Comparison of ENCODE assay signal across 33 mouse cellular contexts in genomic region chr9:62263652-62264051, GRCm38 (mm10). TPM values are rescaled to one million over a fixed set of nuclear protein-coding genes. Genes with fewer than 3 reads are reported as not detected.
DNase-seq lines count a peak whose midpoint lies in the region; ATAC-seq and TF ChIP-seq lines count a peak whose summit lies in the region.
"Had no signal": no experiment of that assay in that cellular context is flagged by ENCODE, and none has a peak within 500 bp of the region (broad histone marks: within the 10 kb centered on the region; RNA-seq: fewer than 3 reads in every experiment).

No protein-coding gene starts in this region.

- DNase-seq in adrenal gland, adult 2 months = peak; percentile 24
- no peak for DNase-seq in adrenal gland, adult 18-20 months (ENCODE audit: low spot score in 2 of 2)
- DNase-seq in lung, postnatal 0 days (ENCODE audit: low spot score) = no peak
- no peak for DNase-seq in lung, adult 18-20 months
- peak; percentile 76 for DNase-seq in ZHBTc4 (ENCODE audit: low read depth, low spot score)
- no peak for DNase-seq in embryonic facial prominence, embryonic 10.5 days (ENCODE audit: low spot score)
- DNase-seq: adrenal gland, postnatal 10 days; cerebellum, adult 11-12 months; cerebellum, adult 8-10 months; cerebellum, postnatal 10 days; cerebellum, postnatal 36 days; embryo, embryonic 11 days; gastrocnemius, postnatal 10 days; gastrocnemius, postnatal 36 days; heart, postnatal 36 days; kidney, adult 11 months had no signal

- H3K9me3 ChIP-seq in lung, postnatal 0 days (ENCODE audit: low read length) = no peaks in the 10 kb centered on the region
- peaks cover 4% of the 10 kb centered on the region; the same call in 1 of the 2 replicates for H3K9me3 ChIP-seq in embryonic facial prominence, embryonic 10.5 days
- H3K9me3 ChIP-seq: forebrain, embryonic 10.5 days; intestine, embryonic 15.5 days had no signal

- H3K27me3 ChIP-seq in lung, postnatal 0 days (replicated peaks; ENCODE audit: insufficient read depth, low read length) = no peaks in the 10 kb centered on the region
- no peaks in the 10 kb centered on the region for H3K27me3 ChIP-seq in embryonic facial prominence, embryonic 10.5 days (replicated peaks; ENCODE audit: low read depth, poor library complexity, severe bottlenecking)
- H3K27me3 ChIP-seq: forebrain, embryonic 13.5 days; hindbrain, embryonic 13.5 days; intestine, embryonic 15.5 days had no signal

- peak; percentile 46; the same call in 1 of the 2 replicates for ATAC-seq in lung, postnatal 0 days
- ATAC-seq: forebrain, embryonic 13.5 days; forebrain, embryonic 16.5 days; hindbrain, embryonic 16.5 days; intestine, embryonic 15.5 days had no signal

- H3K27ac ChIP-seq in lung, postnatal 0 days (ENCODE audit: low read length) = no peak overlapping the region
- no peak overlapping the region for H3K27ac ChIP-seq in embryonic facial prominence, embryonic 10.5 days (replicated peaks)
- H3K27ac ChIP-seq: forebrain, embryonic 10.5 days; forebrain, embryonic 13.5 days; hindbrain, embryonic 10.5 days; hindbrain, embryonic 13.5 days; intestine, embryonic 15.5 days had no signal

- no peak for TF ChIP-seq CTCF in lung, postnatal 0 days (IDR thresholded peaks at IDR 0.05)

- no peak overlapping the region for H3K9ac ChIP-seq in lung, postnatal 0 days (replicated peaks; ENCODE audit: low read depth)
- H3K9ac ChIP-seq: forebrain, embryonic 13.5 days; hindbrain, embryonic 13.5 days; intestine, embryonic 15.5 days had no signal

- H3K4me1 ChIP-seq in lung, postnatal 0 days (ENCODE audit: insufficient read depth, low read depth, low read length) = no peaks in the 10 kb centered on the region
- peaks cover 2% of the 10 kb centered on the region; the same call in 1 of the 2 replicates for H3K4me1 ChIP-seq in embryonic facial prominence, embryonic 10.5 days
- H3K4me1 ChIP-seq: forebrain, embryonic 10.5 days; forebrain, embryonic 13.5 days; hindbrain, embryonic 13.5 days; intestine, embryonic 15.5 days had no signal

- no peak overlapping the region for H3K4me3 ChIP-seq in lung, postnatal 0 days (ENCODE audit: low read depth, low read length)
- no peak overlapping the region for H3K4me3 ChIP-seq in embryonic facial prominence, embryonic 10.5 days
- H3K4me3 ChIP-seq: forebrain, embryonic 10.5 days; forebrain, embryonic 13.5 days; hindbrain, embryonic 10.5 days; hindbrain, embryonic 13.5 days; intestine, embryonic 15.5 days had no signal

- TF ChIP-seq EP300 in lung, postnatal 0 days (IDR thresholded peaks at IDR 0.05) = no peak

- no peaks in the 10 kb centered on the region for H3K36me3 ChIP-seq in lung, postnatal 0 days (ENCODE audit: insufficient read depth, low read length)
- no peaks in the 10 kb centered on the region for H3K36me3 ChIP-seq in embryonic facial prominence, embryonic 10.5 days (replicated peaks)
- H3K36me3 ChIP-seq: forebrain, embryonic 10.5 days; hindbrain, embryonic 10.5 days; hindbrain, embryonic 13.5 days; intestine, embryonic 15.5 days had no signal

- 54% methylated on average over 5 of the region's 5 CpGs for WGBS in lung, postnatal 0 days
- WGBS in embryonic facial prominence, embryonic 10.5 days = 57% methylated on average over 5 of the region's 5 CpGs

- H3K4me2 ChIP-seq in lung, postnatal 0 days (replicated peaks; ENCODE audit: low read depth, low read length) = no peak overlapping the region
- H3K4me2 ChIP-seq: forebrain, embryonic 13.5 days; heart, embryonic 11.5 days; hindbrain, embryonic 13.5 days; intestine, embryonic 15.5 days had no signal

RNA-seq across cellular contexts. Expression of gene Spesp1, which starts 18.4 kb away (rescaled TPM):
- not detected for total RNA-seq in adrenal gland, adult 2 months (2021)
- polyA plus RNA-seq in adrenal gland, adult 2 months (2012; rRNA removed) = not detected in 2 replicates
- not detected for total RNA-seq in adrenal gland, adult 18-20 months (2021)
- not detected in 2 replicates for polyA plus RNA-seq in lung, postnatal 0 days (2015; fragmentation: Nextera tagmentation; extraction: Ambion mirVana)
- polyA plus RNA-seq in embryonic facial prominence, embryonic 10.5 days (2016; fragmentation: Nextera tagmentation; extraction: Ambion mirVana) = not detected in 2 replicates
- total RNA-seq: adrenal gland, postnatal 10 days; gastrocnemius, adult 18-20 months; gastrocnemius, postnatal 10 days; gastrocnemius, postnatal 36 days; granulocyte monocyte progenitor cell, adult 5-6 weeks; heart, adult 8-10 months; heart, postnatal 36 days had no signal
- polyA plus RNA-seq: brain, embryonic 14.5 days; cortical plate, adult 2 months; embryonic facial prominence, embryonic 11.5 days; embryonic facial prominence, embryonic 14.5 days; forebrain, embryonic 13.5 days; forebrain, embryonic 16.5 days; heart, embryonic 11.5 days; heart, embryonic 14.5 days; heart, postnatal 0 days; hindbrain, embryonic 10.5 days; hindbrain, embryonic 13.5 days; hindbrain, embryonic 16.5 days; intestine, embryonic 15.5 days had no signal

Comparison
In these comparisons a context has a peak if more than half of its experiments do, and no peak if none do; other contexts are left out.
1. DNase-seq: peak in adrenal gland, adult 2 months (single experiment) and ZHBTc4 (single experiment); none in adrenal gland, adult 18-20 months (0 of 2), lung, postnatal 0 days (single experiment), lung, adult 18-20 months (0 of 2) and embryonic facial prominence, embryonic 10.5 days (single experiment).